Mouse (Mus musculus): ENCODE measurements around the gene Xrn2. TPM values are rescaled to one million over a fixed set of nuclear protein-coding genes. Genes with fewer than 3 reads are reported as not detected.

The Xrn2 gene
- polyA plus RNA-seq, 1 experiment from 2014 or later = 85.9 TPM

GRCm38 (mm10) chr2:147023560-147023959 lies 10.8 kb downstream of the Xrn2 start:
- no peaks in the 10 kb centered on the region for H3K27me3 ChIP-seq (ENCODE audit: control insufficient read depth, insufficient read depth, low read length)
- 95% methylated on average over 4 of the region's 4 CpGs for WGBS
- no peaks in the 10 kb centered on the region for H3K9me3 ChIP-seq (ENCODE audit: control insufficient read depth, low read length)
- no peak overlapping the region for H3K27ac ChIP-seq (ENCODE audit: low read depth, low read length)
- no peak overlapping the region for H3K9ac ChIP-seq (replicated peaks; ENCODE audit: low read depth, low read length)
- ATAC-seq (ENCODE audit: low read depth) = no peak
- no peak overlapping the region for H3K4me2 ChIP-seq (ENCODE audit: low read depth, low read length)
- H3K36me3 ChIP-seq (ENCODE audit: control insufficient read depth, insufficient read depth, low read length) = peaks cover 7% of the 10 kb centered on the region; the same call in 1 of the 2 replicates
- no peak overlapping the region for H3K4me3 ChIP-seq (ENCODE audit: low read depth, low read length)
- H3K4me1 ChIP-seq (ENCODE audit: control insufficient read depth, insufficient read depth, low read length) = no peaks in the 10 kb centered on the region

GRCm38 (mm10) chr2:147033065-147033464 lies 20.3 kb downstream of the Xrn2 start:
- Histone ChIP-seq H3K36me3 (ENCODE audit: control insufficient read depth, insufficient read depth, low read length) (peaks cover 29% of the 10 kb centered on the region), H3K9ac (replicated peaks; ENCODE audit: low read depth, low read length) (no peak overlapping the region), H3K27ac (ENCODE audit: low read depth, low read length) (no peak overlapping the region), H3K9me3 (ENCODE audit: control insufficient read depth, low read length) (no peaks in the 10 kb centered on the region), H3K4me2 (ENCODE audit: low read depth, low read length) (no peak overlapping the region), H3K4me1 (ENCODE audit: control insufficient read depth, insufficient read depth, low read length) (no peaks in the 10 kb centered on the region), H3K4me3 (ENCODE audit: low read depth, low read length) (no peak overlapping the region), H3K27me3 (ENCODE audit: control insufficient read depth, insufficient read depth, low read length) (no peaks in the 10 kb centered on the region)
- 32% methylated on average over 2 of the region's 2 CpGs for WGBS
- no peak for ATAC-seq (ENCODE audit: low read depth)

DNA sequence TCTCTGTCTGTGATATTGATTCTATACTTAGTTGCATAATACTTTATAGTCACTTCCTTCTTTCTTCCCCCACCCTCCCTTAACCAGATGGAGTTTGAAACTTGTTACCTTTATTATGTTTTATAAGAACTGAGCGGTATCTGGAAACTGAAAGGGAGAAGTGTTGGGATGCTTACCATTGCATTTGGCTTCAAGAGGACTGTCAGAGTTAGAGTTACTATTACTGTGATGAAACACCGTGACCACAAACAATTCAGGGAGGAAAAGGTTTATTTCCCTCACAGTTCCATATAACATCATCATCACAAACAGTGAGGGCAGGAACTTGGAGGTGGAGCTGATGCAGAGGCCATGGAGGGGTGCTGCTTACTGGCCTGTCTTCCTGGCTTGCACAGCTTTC lies 23.1 kb downstream of the Xrn2 start:
- H3K4me3 ChIP-seq (ENCODE audit: low read depth, low read length) = no peak overlapping the region
- no peak overlapping the region for H3K9ac ChIP-seq (replicated peaks; ENCODE audit: low read depth, low read length)
- H3K4me1 ChIP-seq (ENCODE audit: control insufficient read depth, insufficient read depth, low read length) = no peaks in the 10 kb centered on the region
- no peak overlapping the region for H3K27ac ChIP-seq (ENCODE audit: low read depth, low read length)
- no peak for ATAC-seq (ENCODE audit: low read depth)
- no peak overlapping the region for H3K4me2 ChIP-seq (ENCODE audit: low read depth, low read length)
- WGBS = 94% methylated on average over 2 of the region's 2 CpGs
- no peaks in the 10 kb centered on the region for H3K27me3 ChIP-seq (ENCODE audit: control insufficient read depth, insufficient read depth, low read length)
- no peaks in the 10 kb centered on the region for H3K9me3 ChIP-seq (ENCODE audit: control insufficient read depth, low read length)
- H3K36me3 ChIP-seq (ENCODE audit: control insufficient read depth, insufficient read depth, low read length) = peaks cover 18% of the 10 kb centered on the region

DNA sequence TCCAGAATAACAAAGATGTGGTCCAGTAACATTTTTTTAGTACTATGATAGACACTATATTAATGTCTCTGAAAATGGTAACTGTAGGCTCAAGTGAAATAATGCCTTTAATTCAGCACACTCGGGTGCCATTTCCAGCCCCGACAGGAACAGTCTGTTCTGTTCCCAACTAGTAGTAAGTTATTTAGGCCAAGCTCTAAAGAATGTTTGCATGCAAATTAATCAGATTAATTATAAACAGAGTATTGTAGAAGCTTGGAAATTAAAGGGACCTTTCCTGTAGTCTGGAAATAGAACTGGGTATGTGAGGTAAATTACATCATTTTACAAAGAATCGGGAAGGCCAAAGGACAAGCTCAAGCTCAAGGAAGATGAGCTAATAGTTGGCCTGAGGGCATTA lies 34.3 kb downstream of the Xrn2 start:
- 90% methylated on average over 3 of the region's 3 CpGs for WGBS
- H3K36me3 ChIP-seq (ENCODE audit: control insufficient read depth, insufficient read depth, low read length) = peaks cover 39% of the 10 kb centered on the region

DNA sequence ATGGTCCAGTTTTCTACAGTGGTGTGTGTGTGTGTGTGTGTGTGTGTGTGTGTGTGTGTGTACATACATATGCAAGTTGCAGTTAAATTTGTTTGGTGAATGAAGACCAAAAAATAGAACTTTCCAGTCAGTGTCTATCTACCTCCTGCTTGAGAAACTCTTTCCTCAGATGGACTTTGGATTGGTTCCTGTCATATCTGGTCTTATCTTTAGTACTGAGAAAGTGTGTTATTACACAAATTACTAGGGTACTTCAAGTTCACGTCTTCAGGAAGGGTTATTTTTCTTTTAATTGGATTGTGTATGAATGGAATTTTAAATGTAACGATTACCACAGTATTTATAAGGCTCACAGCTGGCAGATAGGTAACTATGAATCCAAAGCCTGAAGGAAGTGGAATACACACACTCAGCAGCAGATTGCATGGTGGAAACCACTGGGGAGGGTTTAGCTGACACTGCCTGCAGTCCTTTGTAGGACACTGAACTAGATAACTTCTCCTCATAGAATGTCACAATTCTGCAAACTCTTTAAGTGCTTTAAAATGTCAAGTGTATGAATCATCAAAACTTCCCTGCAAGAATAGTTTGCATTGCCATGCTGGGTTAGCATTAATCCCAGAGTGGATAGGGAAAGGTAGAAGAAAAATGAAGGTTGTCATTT lies 40.6 kb downstream of the Xrn2 start:
- H3K4me3 ChIP-seq (ENCODE audit: low read depth, low read length) = no peak overlapping the region
- no peaks in the 10 kb centered on the region for H3K27me3 ChIP-seq (ENCODE audit: control insufficient read depth, insufficient read depth, low read length)
- H3K27ac ChIP-seq (ENCODE audit: low read depth, low read length) = no peak overlapping the region
- H3K36me3 ChIP-seq (ENCODE audit: control insufficient read depth, insufficient read depth, low read length) = peaks cover 26% of the 10 kb centered on the region
- ATAC-seq (ENCODE audit: low read depth) = no peak
- no peaks in the 10 kb centered on the region for H3K4me1 ChIP-seq (ENCODE audit: control insufficient read depth, insufficient read depth, low read length)
- WGBS = 91% methylated on average over 2 of the region's 2 CpGs
- H3K9me3 ChIP-seq (ENCODE audit: control insufficient read depth, low read length) = no peaks in the 10 kb centered on the region
- H3K4me2 ChIP-seq (ENCODE audit: low read depth, low read length) = no peak overlapping the region
- no peak overlapping the region for H3K9ac ChIP-seq (replicated peaks; ENCODE audit: low read depth, low read length)

More for the DNA sequence above, 34.3 kb downstream of the Xrn2 start:
- no peak overlapping the region for H3K9ac ChIP-seq (replicated peaks; ENCODE audit: low read depth, low read length)
- H3K4me3 ChIP-seq (ENCODE audit: low read depth, low read length) = no peak overlapping the region
- H3K27me3 ChIP-seq (ENCODE audit: control insufficient read depth, insufficient read depth, low read length) = no peaks in the 10 kb centered on the region
- no peak overlapping the region for H3K27ac ChIP-seq (ENCODE audit: low read depth, low read length)
- H3K4me2 ChIP-seq (ENCODE audit: low read depth, low read length) = no peak overlapping the region
- no peaks in the 10 kb centered on the region for H3K9me3 ChIP-seq (ENCODE audit: control insufficient read depth, low read length)
- ATAC-seq (ENCODE audit: low read depth) = no peak
- H3K4me1 ChIP-seq (ENCODE audit: control insufficient read depth, insufficient read depth, low read length) = no peaks in the 10 kb centered on the region

- no peaks in the 10 kb centered on the region for H3K4me1 ChIP-seq (ENCODE audit: control insufficient read depth, insufficient read depth, low read length)
- no peak overlapping the region for H3K4me2 ChIP-seq (ENCODE audit: low read depth, low read length)
- H3K27me3 ChIP-seq (ENCODE audit: control insufficient read depth, insufficient read depth, low read length) = no peaks in the 10 kb centered on the region
- H3K4me3 ChIP-seq (ENCODE audit: low read depth, low read length) = no peak overlapping the region
- ATAC-seq (ENCODE audit: low read depth) = no peak
- H3K9me3 ChIP-seq (ENCODE audit: control insufficient read depth, low read length) = no peaks in the 10 kb centered on the region
- H3K9ac ChIP-seq (replicated peaks; ENCODE audit: low read depth, low read length) = no peak overlapping the region
- peaks cover 25% of the 10 kb centered on the region for H3K36me3 ChIP-seq (ENCODE audit: control insufficient read depth, insufficient read depth, low read length)
- 100% methylated on average over 1 of the region's 1 CpGs for WGBS
- H3K27ac ChIP-seq (ENCODE audit: low read depth, low read length) = no peak overlapping the region
Measured at GRCm38 (mm10) chr2:147067480-147068246, 54.9 kb downstream of the Xrn2 start.

GRCm38 (mm10) chr2:147069077-147069476 lies 56.3 kb downstream of the Xrn2 start:
- Histone ChIP-seq H3K27ac (ENCODE audit: low read depth, low read length) (no peak overlapping the region), H3K4me2 (ENCODE audit: low read depth, low read length) (no peak overlapping the region), H3K36me3 (ENCODE audit: control insufficient read depth, insufficient read depth, low read length) (peaks cover 24% of the 10 kb centered on the region), H3K9me3 (ENCODE audit: control insufficient read depth, low read length) (no peaks in the 10 kb centered on the region), H3K4me3 (ENCODE audit: low read depth, low read length) (no peak overlapping the region), H3K4me1 (ENCODE audit: control insufficient read depth, insufficient read depth, low read length) (no peaks in the 10 kb centered on the region), H3K27me3 (ENCODE audit: control insufficient read depth, insufficient read depth, low read length) (no peaks in the 10 kb centered on the region), H3K9ac (replicated peaks; ENCODE audit: low read depth, low read length) (no peak overlapping the region)
- 17% methylated on average over 1 of the region's 1 CpGs for WGBS
- ATAC-seq (ENCODE audit: low read depth) = no peak

DNA sequence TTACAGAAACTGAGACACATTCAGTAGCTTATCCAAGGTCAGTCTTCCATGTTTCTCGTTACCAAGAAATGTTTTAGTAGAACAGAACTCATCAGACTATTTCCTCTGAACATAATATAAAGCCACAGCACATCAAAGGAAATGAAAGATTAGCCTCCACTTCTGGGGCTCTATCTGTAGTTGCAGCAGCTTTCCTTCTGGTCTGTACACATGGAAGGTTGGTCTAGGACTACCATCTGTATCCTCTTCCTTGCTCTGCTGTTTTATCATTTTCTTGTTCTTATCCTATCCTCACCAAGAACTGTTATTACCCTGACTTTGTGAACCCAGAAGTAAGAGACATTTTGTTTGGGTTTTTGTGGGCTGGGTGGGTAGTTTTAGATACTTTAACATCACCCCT lies 57.5 kb downstream of the Xrn2 start:
- H3K9ac ChIP-seq (replicated peaks; ENCODE audit: low read depth, low read length) = no peak overlapping the region
- H3K4me1 ChIP-seq (ENCODE audit: control insufficient read depth, insufficient read depth, low read length) = no peaks in the 10 kb centered on the region
- 96% methylated on average over 1 of the region's 1 CpGs for WGBS
- no peak for ATAC-seq (ENCODE audit: low read depth)
- no peaks in the 10 kb centered on the region for H3K27me3 ChIP-seq (ENCODE audit: control insufficient read depth, insufficient read depth, low read length)
- no peak overlapping the region for H3K4me2 ChIP-seq (ENCODE audit: low read depth, low read length)
- no peak overlapping the region for H3K4me3 ChIP-seq (ENCODE audit: low read depth, low read length)
- H3K27ac ChIP-seq (ENCODE audit: low read depth, low read length) = no peak overlapping the region
- H3K9me3 ChIP-seq (ENCODE audit: control insufficient read depth, low read length) = no peaks in the 10 kb centered on the region
- H3K36me3 ChIP-seq (ENCODE audit: control insufficient read depth, insufficient read depth, low read length) = peaks cover 21% of the 10 kb centered on the region

- Histone ChIP-seq H3K27me3 (ENCODE audit: control insufficient read depth, insufficient read depth, low read length) (peaks cover 1% of the 10 kb centered on the region; the same call in 1 of the 2 replicates), H3K9ac (replicated peaks; ENCODE audit: low read depth, low read length) (no peak overlapping the region), H3K9me3 (ENCODE audit: control insufficient read depth, low read length) (no peaks in the 10 kb centered on the region), H3K27ac (ENCODE audit: low read depth, low read length) (no peak overlapping the region), H3K36me3 (ENCODE audit: control insufficient read depth, insufficient read depth, low read length) (peaks cover 17% of the 10 kb centered on the region), H3K4me2 (ENCODE audit: low read depth, low read length) (no peak overlapping the region), H3K4me1 (ENCODE audit: control insufficient read depth, insufficient read depth, low read length) (no peaks in the 10 kb centered on the region), H3K4me3 (ENCODE audit: low read depth, low read length) (no peak overlapping the region)
- no peak for ATAC-seq (ENCODE audit: low read depth)
- WGBS = 45% methylated on average over 2 of the region's 2 CpGs
Measured at GRCm38 (mm10) chr2:147073962-147074361, 61.2 kb downstream of the Xrn2 start.

Measured in neural tube, embryonic 14.5 days (tissue).